Mouse (Mus musculus) layer of hippocampus, adult 8-10 months (tissue): ENCODE results near the gene 0610030E20Rik. TPM values are rescaled to one million over a fixed set of nuclear protein-coding genes. Genes with fewer than 3 reads are reported as not detected.

ENCODE experiments used
- DNase-seq, 2 experiments: peaks; one replicate each; pipeline ENCODE4 v3.0.0; 2022; ENCODE audit warnings: low spot score in 2 of 2
- total RNA-seq, 4 experiments: library from RNA; stranded (reverse); gene quantifications; 2 replicates each; pipeline ENCODE4 v1.2.4; 2022

The 0610030E20Rik gene
- total RNA-seq, 4 experiments from 2014 or later: 15.6 to 19.6 (median 18.1) TPM

DNA sequence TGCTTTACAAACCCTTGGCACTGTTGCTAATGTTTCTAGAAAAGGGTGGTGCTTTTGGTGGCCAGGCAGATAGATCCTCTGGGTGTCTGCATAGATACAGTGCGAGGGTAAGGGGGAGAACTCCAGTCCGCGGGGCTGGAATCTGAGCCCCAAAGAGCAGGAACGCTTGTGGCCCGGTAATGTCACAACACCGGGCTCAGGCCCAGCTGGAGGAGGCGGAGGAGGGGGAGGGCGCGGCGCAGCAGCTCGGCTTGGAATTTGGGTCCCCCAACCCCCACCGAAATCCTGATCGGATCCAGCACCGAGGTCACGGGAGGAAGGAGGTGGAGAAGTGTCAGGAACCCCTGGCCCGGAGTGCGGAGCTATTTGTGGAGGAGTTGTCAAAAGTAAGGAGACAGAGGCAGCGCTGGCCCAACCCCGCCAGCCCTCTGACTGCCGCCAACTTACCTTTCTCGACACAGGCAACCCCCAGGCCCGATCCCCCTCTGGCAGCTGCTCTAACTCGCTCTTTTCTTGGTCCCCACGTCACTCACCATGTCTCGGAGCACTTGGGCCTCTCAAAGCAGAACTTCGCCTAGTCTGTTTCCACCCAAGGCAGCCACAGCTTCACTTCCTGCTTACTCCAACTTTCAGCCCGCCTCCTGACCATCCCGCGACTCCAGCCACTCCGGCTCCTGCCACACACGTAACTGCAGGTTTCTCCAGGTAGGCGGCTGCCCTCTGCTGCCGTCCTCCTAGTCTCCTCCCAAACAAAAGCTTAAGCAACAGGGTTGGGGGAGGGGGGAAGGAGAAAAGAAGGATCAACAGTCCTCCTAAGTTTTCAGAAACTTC lies 43.0 kb downstream of the 0610030E20Rik start, which contains the start of gene Vamp8:
Gene Vamp8 (minus strand): TSS at position 763 of the 831 bp plus-strand sequence.
- peak in 1 of 2 experiments; percentile 39 for DNase-seq

DNA sequence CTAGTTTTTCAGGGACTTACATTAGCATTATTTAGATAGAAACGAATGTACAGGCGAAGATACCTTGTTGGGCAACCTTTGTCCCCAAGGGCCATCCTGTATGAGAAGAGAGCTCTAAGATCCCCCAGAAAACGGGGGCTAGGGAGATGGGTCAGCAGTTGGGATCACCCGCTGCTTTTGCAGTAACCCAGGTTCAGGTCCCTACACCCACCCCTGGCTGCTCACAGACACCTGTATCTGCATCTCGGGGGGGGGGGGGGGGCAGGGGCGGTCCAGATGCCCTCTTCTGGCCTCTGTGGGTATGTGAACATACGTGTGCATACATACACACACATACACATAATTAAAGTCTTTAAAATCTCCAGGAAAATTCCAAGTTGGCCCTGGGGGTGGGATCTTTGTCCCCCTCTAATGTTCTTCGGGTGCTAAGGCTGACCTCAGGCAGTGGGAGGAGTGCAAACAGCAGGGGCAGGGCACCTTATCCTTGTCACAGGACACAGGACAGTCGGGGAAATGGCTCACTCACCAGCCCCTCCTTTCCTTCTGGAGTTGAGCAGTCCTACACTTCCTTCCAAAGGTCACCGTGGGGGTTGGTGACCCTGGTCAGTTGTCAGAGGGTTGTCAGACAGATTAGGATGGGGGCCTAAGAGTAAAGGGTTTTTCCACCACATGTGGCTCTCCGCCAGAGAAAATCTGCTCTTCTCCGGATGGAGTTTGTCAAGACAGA lies 43.8 kb downstream of the 0610030E20Rik start:
- no peak for DNase-seq

DNA sequence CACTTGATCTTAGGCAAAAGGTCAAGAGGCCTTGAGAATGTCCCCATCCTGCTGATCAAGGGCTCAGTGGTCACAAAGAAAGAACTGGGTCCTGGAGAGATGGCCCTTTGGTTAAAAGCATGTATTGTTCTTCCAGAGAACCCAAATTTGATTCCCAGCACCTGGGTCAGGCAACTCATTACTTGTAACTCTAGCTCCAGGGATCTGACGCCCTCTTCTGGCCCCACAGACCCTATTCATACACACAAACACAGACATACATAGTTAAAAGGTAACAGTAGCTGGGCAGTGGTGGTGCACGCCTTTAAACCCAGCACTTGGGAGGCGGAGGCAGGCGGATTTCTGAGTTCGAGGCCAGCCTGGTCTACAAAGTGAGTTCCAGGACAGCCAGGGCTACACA lies 45.2 kb downstream of the 0610030E20Rik start:
- DNase-seq: no peak

DNA sequence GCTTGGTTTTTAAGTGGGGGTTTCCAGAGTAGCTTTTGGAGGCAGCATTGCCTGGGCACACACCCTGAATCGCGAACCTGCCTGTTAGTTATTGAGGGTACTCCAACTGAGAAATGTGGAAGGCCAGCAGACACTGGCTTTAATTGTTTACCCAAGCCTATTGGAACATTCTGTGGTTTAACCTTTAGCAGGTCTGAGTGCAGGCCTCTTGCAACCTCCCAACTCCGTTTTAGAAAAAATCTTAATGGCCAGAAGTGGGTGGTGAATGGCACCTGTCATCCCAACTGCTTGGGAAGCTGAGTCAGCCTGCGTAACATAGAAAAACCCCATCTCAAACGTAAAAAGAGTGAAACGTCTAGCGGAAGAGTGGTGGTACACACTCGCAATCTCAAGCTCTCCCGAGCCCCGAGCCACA lies 49.7 kb downstream of the 0610030E20Rik start:
- no peak for DNase-seq

DNA sequence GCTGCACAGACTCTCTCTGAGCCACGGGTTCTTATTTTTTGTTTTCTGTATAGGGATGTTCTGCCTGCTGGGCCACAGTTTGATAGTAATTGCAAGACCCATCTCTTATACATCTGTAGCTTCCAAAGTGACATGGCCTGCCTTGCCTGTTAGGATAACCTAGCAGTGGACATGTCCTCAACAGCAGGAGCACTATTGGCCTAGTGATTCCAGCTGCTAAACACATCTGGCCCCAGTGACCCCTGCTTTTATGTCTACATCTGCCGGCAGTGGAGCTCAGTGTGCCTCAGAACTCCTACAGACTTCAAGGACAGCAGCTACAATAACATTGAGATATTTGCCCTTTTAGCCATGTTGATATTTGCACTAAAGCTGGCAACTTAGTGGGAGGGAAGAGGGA lies 52.9 kb downstream of the 0610030E20Rik start:
- no peak for DNase-seq

DNA sequence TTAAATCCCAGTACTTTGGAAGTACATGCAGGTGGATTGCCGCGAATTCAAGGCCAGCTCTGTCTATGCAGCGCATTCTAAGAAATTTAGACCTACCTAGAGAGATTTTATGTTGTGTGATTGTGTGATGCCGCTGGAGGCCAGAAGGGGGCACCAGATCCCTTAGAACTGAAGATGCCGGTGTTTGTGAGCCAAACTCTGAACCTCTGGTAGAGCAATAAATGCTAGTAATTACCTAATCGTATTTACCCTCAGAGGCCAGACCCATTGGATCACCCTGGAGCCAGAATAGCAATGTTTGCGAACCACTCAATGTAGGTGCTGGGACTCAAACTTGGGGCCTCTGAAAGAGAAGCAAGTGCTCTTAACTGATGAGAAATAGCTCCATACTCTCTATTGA lies 54.8 kb downstream of the 0610030E20Rik start:
- DNase-seq: peak in 1 of 2 experiments; percentile 72

Other genes starting within 250 kb of the 0610030E20Rik start
- gene St3gal5, start 249.7 kb upstream of the 0610030E20Rik start, total RNA-seq: 100 to 1,000 TPM; 103 to 108 (median 105) TPM
- 1 to 10 TPM; 2.5 to 3.4 (median 3.3) TPM for gene Atoh8, start 111.7 kb upstream of the 0610030E20Rik start, total RNA-seq
- gene Sftpb, start 42.7 kb upstream of the 0610030E20Rik start, total RNA-seq: not detected
- 10 to 100 TPM; 31.3 to 34.3 (median 32.4) TPM for gene Usp39, start 2.1 kb upstream of the 0610030E20Rik start, total RNA-seq
- gene Tmem150a, start 8.1 kb downstream of the 0610030E20Rik start, total RNA-seq: 10 to 100 TPM; 10.9 to 13.4 (median 11.4) TPM
- 10 to 100 TPM; 72.3 to 86.0 (median 78.8) TPM for gene Rnf181, start 19.6 kb downstream of the 0610030E20Rik start, total RNA-seq
- gene Vamp5, start 33.2 kb downstream of the 0610030E20Rik start, total RNA-seq: 1 to 10 TPM; 3.8 to 8.8 (median 7.4) TPM
- 10 to 100 TPM; 12.5 to 33.9 (median 22.4) TPM for gene Vamp8, start 43.4 kb downstream of the 0610030E20Rik start, total RNA-seq
- 10 to 100 TPM; 24.5 to 33.3 (median 28.5) TPM for gene Ggcx, start 67.0 kb downstream of the 0610030E20Rik start, total RNA-seq
- 100 to 1,000 TPM; 176 to 184 (median 179) TPM for gene Mat2a, start 92.2 kb downstream of the 0610030E20Rik start, total RNA-seq
- 1 to 10 TPM in 2 of 4 experiments, under 1 TPM in 2; 0.47 to 1.8 (median 1.3) TPM for gene Sh2d6, start 174.4 kb downstream of the 0610030E20Rik start, total RNA-seq
- 10 to 100 TPM in 2 of 4 experiments, 1 to 10 TPM in 2; 4.6 to 31.2 (median 16.4) TPM for gene Capg, start 197.1 kb downstream of the 0610030E20Rik start, total RNA-seq